Mouse (Mus musculus) embryo, embryonic 11 days (tissue): Measurements from ENCODE around the gene Lsm11.

Experiments used
- DNase-seq: peaks from one replicate; pipeline ENCODE4 v3.0.0-alpha.2; 2015

The Lsm11 gene

GRCm38 (mm10) chr11:45926640-45927082 is 18.1 kb downstream of the Lsm11 start:
- DNase-seq: peak; percentile 87

DNA sequence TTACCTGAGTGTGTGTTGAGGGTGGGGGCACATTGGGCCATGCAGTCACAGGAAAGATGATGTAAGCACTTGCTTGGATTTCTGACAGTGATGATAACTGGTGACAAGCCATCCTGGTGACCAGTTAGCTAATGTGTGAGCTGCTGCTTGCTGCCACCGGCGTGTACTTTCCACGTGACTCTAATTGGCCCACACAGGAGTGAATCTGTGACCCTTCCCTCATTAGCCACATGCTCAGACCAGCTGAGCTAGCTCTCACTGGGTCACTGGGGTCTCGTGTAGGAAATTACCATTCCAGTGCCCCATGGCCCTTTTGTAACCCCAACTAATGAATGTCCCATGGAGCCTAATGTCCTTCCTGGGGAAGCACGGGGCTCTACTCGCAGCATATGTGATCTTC is 19.3 kb downstream of the Lsm11 start:
- DNase-seq: peak; percentile 42

DNA sequence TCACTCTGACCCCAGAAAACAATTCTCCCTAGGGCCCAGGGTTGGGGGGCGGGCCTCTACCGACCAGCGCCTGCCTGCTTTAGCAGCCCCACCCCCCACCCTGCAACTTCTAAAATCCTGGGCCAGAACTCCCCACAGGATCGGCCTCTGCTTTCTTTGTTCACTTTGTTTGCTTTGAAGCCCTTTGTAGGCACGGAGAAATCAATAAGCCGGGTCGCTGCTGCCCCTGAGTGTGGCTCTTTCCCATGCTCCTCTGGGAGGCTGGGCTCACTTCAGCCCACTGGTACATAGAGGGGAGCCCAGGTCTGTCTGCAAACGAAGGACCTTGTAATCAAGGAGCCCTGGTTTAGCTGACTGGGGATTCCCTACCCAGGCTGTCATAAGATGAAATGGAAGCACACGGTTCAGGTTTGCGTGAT is 23.2 kb downstream of the Lsm11 start:
- DNase-seq: peak; percentile 60

- no peak for DNase-seq
Observed at GRCm38 (mm10) chr11:45921026-45921425, 23.7 kb downstream of the Lsm11 start.

GRCm38 (mm10) chr11:45918836-45919235 is 25.9 kb downstream of the Lsm11 start:
- no peak for DNase-seq

GRCm38 (mm10) chr11:45918018-45918417 is 26.7 kb downstream of the Lsm11 start:
- no peak for DNase-seq

DNA sequence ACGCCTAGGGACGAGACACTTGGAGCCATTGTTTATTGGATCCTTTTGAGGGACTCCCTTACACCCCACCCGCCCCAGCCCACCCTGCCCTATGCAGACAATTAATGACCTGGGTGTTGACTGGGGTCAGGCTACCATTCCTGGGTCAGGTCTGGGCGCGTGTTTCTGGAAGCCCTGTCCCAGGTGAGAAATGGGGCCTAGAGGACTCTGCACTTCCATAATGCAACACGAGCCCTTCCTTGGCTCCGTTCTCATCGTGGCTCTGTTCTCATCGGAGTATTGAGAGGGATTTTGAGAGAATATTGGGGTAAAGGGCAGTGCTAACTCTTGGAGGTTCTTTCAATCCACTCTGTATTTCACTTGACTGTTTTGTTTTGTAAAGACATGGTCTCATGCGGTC is 28.5 kb downstream of the Lsm11 start:
- no peak for DNase-seq

- no peak for DNase-seq
Observed at GRCm38 (mm10) chr11:45910701-45911100, 34.0 kb downstream of the Lsm11 start.

GRCm38 (mm10) chr11:45908894-45909293 is 35.8 kb downstream of the Lsm11 start:
- DNase-seq: no peak

DNA sequence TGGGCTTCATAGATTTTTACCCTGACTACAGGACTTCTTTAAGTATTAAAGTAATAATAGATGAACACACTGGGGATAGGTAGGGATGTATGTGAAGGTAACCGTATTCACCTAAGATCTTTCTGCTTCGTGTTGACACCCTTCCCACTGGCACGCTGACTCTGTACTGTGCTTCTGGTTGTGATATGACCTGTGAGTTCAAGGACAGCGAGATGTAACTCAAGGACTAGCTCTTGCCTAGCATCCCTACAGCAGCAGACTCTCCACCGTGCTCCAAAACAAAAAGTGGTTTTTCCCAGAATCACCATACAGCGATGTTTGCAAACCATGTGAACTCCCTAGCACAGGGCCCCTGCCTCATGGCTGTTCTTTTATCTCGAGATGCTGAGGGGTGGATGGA is 36.7 kb downstream of the Lsm11 start:
- DNase-seq: no peak

DNA sequence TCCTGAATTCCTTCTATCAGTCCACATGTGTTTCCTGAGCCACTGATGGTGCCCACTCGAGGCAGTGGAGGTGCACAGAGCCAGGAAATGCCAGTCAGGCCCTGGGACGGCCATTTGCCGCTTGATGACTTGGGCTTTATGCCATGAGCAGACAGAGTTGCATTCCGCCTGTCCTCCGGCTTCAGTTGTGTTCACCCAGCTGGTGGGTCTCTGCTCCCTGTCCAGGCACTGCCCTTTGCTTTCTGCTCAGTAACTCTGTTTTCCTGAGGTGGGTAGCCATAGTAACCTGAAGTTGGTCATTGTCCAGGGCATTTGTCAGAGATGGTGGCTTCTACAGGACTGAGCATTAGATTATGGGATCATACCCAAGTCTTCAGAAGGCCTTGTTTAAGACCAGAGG is 37.4 kb downstream of the Lsm11 start:
- DNase-seq: no peak

- no peak for DNase-seq
Observed at GRCm38 (mm10) chr11:45906109-45906786, 38.5 kb downstream of the Lsm11 start.

- peak; percentile 26 for DNase-seq
Observed at GRCm38 (mm10) chr11:45900233-45901015, 44.3 kb downstream of the Lsm11 start.

DNA sequence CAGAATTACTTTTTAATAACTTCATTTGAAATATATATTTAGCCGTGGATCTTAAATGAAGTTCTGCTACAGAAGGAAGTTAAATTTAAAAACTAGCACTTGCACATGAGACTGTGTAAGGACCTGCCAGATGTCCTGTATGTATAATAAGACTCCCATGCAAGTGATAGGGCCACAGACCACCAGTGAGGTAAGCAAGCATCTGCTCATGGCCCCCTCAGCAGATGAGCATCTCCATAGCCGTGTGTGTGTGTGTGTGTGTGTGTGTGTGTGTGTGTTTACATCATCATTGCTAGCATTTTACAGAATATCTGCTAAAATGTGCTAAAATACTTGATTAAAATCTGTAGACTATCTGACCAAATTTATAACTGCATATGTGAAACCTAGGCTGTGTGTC is 47.3 kb downstream of the Lsm11 start:
- DNase-seq: no peak

DNA sequence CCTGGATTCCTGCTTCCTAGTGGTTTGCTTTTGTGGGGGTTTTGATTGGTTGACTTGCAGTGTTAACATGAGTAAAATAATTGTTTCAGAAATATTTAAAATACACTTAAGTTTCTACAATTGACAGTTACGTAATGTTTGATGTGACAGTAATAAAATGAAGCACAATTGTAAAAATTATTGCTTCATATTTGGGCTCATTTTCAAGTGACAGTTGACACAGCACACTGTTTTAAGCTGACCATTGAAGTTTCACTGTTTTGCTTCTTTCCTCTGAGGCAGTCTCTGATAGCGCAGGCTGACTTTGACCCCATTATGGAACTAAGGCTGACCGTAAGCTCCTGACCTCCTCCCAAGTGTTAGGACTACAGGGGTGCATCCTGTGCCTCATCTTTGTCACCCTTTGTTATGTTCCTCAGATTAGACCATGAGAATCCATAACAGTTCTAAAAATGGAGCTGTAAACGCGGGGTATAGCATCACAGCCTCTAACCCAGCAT is 51.8 kb downstream of the Lsm11 start:
- DNase-seq: no peak

- no peak for DNase-seq
Observed at GRCm38 (mm10) chr11:45890423-45890822, 54.3 kb downstream of the Lsm11 start.

DNA sequence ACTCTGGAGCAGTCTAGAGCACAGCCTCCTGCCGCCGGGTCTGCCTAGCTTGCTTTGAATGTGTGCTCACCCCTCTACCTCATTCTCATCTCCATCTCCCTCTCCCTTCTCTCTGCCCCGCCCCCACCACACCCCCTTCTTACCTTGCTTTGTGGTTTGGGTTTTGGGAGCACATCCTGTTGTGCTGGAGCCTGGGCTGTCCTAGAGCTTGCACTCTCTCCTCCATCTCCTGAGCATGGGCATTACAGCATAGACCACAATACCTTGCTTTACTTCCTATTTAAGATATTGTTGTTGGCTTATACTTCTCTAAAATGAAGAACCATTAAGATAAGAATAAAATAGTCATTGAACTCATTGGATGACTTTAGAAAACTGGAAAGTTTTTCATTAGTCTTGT is 54.8 kb downstream of the Lsm11 start:
- no peak for DNase-seq

- no peak for DNase-seq
Observed at GRCm38 (mm10) chr11:45888471-45889030, 56.2 kb downstream of the Lsm11 start.

DNA sequence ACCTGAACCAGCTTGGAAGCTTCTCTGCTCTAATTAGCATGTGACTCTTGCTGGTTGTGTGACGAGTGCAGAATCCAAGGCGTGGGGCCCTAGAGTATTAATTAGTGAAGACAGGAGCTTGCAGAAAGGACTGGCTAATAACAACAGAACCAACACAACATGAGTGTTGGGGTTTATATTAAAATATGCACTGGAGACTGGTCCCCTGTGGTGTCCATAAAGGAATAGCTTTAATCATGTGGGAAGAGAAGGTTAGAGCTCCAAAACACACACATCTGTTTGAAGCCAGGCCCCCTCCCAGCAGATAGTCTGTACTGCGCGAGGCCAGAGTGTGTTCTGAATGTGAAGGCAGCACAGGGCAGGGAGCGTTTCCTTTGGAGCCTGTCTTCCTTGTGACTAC is 58.1 kb downstream of the Lsm11 start:
- DNase-seq: no peak

DNA sequence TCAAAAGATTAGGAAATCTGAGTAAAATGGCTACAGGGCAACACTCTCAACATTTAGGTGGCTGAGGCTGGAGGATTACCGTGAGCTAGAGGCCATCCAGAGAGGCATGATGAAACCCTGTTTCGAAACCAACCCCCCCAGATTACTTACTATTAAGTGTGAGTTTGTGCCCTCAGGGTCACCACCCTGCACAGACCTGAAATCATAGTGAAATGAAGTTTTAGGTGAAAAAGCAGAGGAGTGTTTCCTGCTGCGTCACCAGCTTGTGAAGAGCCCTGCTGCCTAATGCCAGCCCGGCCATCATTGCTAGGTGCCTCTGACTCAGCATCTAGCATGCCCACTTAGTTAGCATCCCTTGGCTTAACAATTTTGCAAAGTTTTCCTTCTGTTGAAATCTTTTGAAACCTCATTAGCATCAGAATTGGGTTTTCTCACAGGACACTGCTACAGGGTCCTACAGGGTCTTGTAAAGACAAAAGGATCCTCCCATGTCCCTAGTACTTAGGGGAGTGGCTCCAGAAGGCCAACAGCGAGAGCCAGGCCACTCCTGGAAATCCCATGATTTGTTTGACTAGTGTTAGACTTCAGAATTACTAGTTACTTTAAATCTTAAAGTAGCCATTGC is 59.0 kb downstream of the Lsm11 start:
- DNase-seq: no peak

- peak; percentile 63 for DNase-seq
Observed at GRCm38 (mm10) chr11:45884029-45884428, 60.7 kb downstream of the Lsm11 start.

- no peak for DNase-seq
Observed at GRCm38 (mm10) chr11:45883270-45883931, 61.3 kb downstream of the Lsm11 start.

- DNase-seq: peak; percentile 46
Observed at GRCm38 (mm10) chr11:45881683-45882068, 63.1 kb downstream of the Lsm11 start.
